Mouse (Mus musculus) liver, postnatal 0 days (tissue): ENCODE measurements at regions not wholly inside any gene's neighbourhood (a gene's known extent, or its start where the extent isn't known, plus 50 kb on each side); places are given as distances from the start of the nearest gene placed in this dataset.

Source experiments
- CTCF ChIP-seq: sonication (generic); IDR thresholded peaks from 2 replicates; pipeline ENCODE4 v1.5.1; 2016; ENCODE audit warnings: antibody characterized with exemption, low read depth
- EP300 ChIP-seq: IDR thresholded peaks from 2 replicates; pipeline ENCODE4 v1.6.1; 2016; ENCODE audit warnings: antibody characterized with exemption, low read depth, mild to moderate bottlenecking

DNA sequence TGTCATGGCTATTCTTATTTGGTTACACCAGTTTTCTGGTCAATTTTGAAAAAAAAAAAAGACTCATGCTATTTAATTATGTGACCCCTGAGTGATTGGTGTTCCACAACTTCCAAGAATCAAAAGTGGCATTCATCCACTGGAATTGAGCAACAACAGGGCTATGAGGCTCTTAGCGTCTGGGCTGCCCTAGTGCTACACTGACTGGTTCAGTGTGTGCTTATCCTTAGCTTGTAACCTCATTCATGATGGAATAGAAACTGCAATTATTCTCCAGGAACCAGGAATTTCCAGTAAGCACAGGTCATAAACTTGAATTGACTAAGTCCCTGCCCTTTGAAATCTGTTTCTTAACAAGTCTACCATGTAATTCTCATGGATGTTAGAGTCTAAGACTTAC, 428.9 kb downstream of the Isl1 start:
- TF ChIP-seq EP300 (no peak), CTCF (no peak)
